Mouse (Mus musculus): ENCODE data around the gene Gm9049. TPM values are rescaled to one million over a fixed set of nuclear protein-coding genes. Genes with fewer than 3 reads are reported as not detected.

Gene Gm9049
- polyA plus RNA-seq (2017; shearing (Covaris generic)), result not detected

DNA sequence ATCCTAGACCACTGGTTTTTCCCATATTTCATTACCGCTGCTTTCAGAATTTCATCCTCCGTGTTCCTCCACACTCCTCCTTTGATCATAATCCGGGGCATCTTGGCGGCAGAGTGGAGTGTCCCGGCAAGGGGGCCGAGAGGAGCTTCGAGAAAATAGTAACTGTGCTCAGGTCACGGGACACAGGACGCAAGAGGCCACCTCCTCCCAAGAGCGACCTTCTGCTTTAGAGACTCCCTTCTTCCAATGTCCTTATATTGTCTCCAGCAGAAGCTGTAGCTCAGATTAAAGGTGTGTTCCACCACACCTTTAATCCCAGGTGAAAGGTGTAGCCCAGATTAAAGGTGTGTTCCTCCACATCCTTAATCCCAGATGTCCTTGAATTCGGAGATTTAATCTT, at the start of gene Gm9049:
Gene Gm9049, minus strand, starts transcription at position 101 of the 400 bp plus-strand sequence.

GRCm38 (mm10) chr10:118348579-118348978, 5.3 kb downstream of the Gm9049 start, which contains the start of gene Gm9048:
Gm9048 (minus strand) TSS chr10:118348679.

GRCm38 (mm10) chr10:118343155-118343554, 10.8 kb downstream of the Gm9049 start, which contains the start of gene Gm9046:
Gm9046 (minus strand) TSS chr10:118343255.

GRCm38 (mm10) chr10:118337731-118338130, 16.2 kb downstream of the Gm9049 start, which contains the start of gene Gm9045:
Gm9045 (minus strand) TSS chr10:118337831.

GRCm38 (mm10) chr10:118332308-118332707, 21.6 kb downstream of the Gm9049 start, which contains the start of gene Gm9044:
Gm9044 (minus strand) TSS chr10:118332408.

DNA sequence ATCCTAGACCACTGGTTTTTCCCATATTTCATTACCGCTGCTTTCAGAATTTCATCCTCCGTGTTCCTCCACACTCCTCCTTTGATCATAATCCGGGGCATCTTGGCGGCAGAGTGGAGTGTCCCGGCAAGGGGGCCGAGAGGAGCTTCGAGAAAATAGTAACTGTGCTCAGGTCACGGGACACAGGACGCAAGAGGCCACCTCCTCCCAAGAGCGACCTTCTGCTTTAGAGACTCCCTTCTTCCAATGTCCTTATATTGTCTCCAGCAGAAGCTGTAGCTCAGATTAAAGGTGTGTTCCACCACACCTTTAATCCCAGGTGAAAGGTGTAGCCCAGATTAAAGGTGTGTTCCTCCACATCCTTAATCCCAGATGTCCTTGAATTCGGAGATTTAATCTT, 27.0 kb downstream of the Gm9049 start, which contains the start of gene Gm9040:
Gene Gm9040, minus strand, starts transcription at position 101 of the 400 bp plus-strand sequence.

Other genes with a start within 250 kb of the Gm9049 start
- gene Mdm1, start 212.3 kb downstream of the Gm9049 start, polyA plus RNA-seq (2017; shearing (Covaris generic)), result 6.7 TPM
- gene Il22, start 149.2 kb downstream of the Gm9049 start, polyA plus RNA-seq (2017; shearing (Covaris generic)), result not detected
- gene Gm32717, start 113.3 kb downstream of the Gm9049 start, polyA plus RNA-seq (2017; shearing (Covaris generic)), result not detected
- not detected for gene Gm32802, start 95.4 kb downstream of the Gm9049 start, polyA plus RNA-seq (2017; shearing (Covaris generic))
- not detected for gene Iltifb, start 59.1 kb downstream of the Gm9049 start, polyA plus RNA-seq (2017; shearing (Covaris generic))
- not detected for gene Gm9040, start 27.1 kb downstream of the Gm9049 start, polyA plus RNA-seq (2017; shearing (Covaris generic))
- gene Gm9044, start 21.7 kb downstream of the Gm9049 start, polyA plus RNA-seq (2017; shearing (Covaris generic)), result not detected
- gene Gm9045, start 16.3 kb downstream of the Gm9049 start, polyA plus RNA-seq (2017; shearing (Covaris generic)), result not detected
- gene Gm9046, start 10.8 kb downstream of the Gm9049 start, polyA plus RNA-seq (2017; shearing (Covaris generic)), result not detected
- not detected for gene Gm9048, start 5.4 kb downstream of the Gm9049 start, polyA plus RNA-seq (2017; shearing (Covaris generic))
- 735 TPM for gene Ifng, start 86.9 kb upstream of the Gm9049 start, polyA plus RNA-seq (2017; shearing (Covaris generic))

Measured in effector memory CD4-positive, alpha-beta T cell, adult 7 months (primary cell).